Mouse (Mus musculus) testis, adult 2 months (tissue): Measurements from ENCODE around the gene Dgat2.

Experiments used
- CTCF ChIP-seq: fragments of 200-500 bp; IDR thresholded peaks from 2 replicates; pipeline ENCODE4 v1.5.1; 2012; ENCODE audit warnings: low read depth, mild to moderate bottlenecking, inconsistent platforms, low read length, moderate library complexity; ENCODE audit not compliant: control insufficient read depth, insufficient read depth, insufficient replicate concordance
- POLR2A ChIP-seq: fragments of 200-500 bp; IDR thresholded peaks from 2 replicates; pipeline ENCODE4 v1.6.1; 2012; ENCODE audit warnings: low read depth, mild to moderate bottlenecking, inconsistent platforms, low read length, moderate library complexity; ENCODE audit not compliant: control insufficient read depth

DNA sequence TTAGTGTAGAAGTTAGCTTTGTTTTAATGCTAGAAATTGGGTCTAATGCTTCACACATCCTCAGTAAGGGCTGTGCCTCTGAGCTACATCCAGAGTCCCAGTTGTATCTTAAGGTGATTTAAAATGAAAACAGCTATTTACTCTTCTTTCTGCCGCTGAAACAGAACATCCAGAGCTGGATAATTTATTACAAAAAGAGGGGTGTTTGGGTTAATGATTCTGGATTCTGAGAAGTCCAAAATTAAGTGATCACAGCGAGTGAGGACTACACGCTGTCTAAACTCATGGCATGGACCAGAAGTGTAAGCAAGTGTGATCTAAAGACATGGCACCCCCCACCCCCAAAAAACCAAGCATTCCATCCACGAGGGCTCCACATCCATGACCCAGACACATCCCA lies 11.4 kb upstream of the Dgat2 start:
- TF ChIP-seq CTCF: no peak
- no peak for TF ChIP-seq POLR2A
